Mouse (Mus musculus): ENCODE results near the gene Amn. TPM values are rescaled to one million over a fixed set of nuclear protein-coding genes. Genes with fewer than 3 reads are reported as not detected.

The Amn gene
- 1 to 10 TPM in 1 of 2 experiments, under 1 TPM in 1; 0.85 to 9.9 TPM for total RNA-seq (2021)
- long read RNA-seq, experiment 1: 0 reads
- long read RNA-seq, experiment 2, transcript Amn-201 (12 exons, 1,701 nt): major isoform, 29 of 31 reads
- long read RNA-seq, experiment 2, partial matches to known transcripts: 0 of 31 reads
- long read RNA-seq, experiment 2, other reads (novel, unspliced or antisense): 2 of 31 reads

DNA sequence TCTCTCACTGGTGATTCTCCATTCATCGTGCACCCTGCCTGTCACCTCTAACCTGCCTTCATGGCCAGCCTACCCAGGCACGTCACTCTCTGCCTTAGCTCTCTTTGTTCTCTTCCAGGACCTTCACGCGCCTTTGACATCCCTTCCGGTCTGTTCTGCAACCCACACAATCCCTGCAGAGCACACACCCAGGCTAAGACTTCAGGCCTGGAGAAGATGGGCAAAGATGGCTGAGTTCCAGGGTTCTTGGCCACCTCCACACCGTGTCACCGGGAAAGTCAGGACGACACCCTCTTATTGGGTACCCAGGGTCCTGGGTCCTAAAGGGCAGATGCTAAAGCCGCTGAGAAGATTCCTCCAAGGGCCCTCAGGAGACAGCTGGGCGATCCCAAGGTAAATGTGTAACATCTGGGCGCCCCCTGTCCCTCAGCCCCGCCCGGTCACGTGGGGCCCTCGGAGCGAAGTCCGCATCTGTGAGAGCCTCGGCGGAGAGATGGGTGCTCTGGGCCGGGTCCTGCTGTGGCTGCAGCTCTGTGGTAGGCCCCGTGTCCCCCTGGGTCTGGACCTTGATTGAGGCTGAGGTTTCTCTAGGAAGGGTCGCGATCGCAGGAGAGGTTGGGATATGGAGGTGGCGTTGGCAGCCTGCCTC lies at the start of gene Amn:
Gene Amn (plus strand): TSS at position 467 of the 649 bp plus-strand sequence.
- DNase-seq (ENCODE audit: low spot score in 2 of 2): no peak

DNA sequence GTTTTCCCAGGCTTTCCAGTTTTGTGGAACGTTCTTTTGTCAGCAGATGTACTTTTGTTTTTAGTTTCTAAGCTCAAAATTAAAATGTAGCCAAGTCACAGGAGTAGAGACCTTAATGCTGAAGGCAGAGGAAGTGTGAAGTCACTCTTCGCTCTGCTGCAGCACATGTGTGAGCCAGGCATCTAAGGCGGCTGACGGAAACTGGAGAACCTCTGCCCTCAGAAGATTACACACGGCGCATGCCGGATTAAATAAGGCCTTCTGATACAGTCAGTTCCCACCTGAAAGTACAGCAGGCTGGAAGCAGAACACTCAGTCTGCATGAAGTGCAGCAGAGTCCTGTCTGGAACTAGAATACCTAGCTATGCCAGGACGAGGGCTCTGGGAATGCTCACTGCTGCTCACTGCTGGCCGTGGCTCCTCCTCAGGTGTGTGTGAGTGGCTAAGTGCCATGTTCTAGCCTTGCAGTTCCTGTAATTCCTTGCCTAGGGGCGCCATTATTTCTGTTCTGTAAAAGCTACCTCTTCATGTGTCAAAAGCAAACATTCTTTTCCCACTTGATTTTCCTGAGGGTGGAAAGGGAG lies 45.6 kb upstream of the Amn start:
- DNase-seq (ENCODE audit: low spot score in 2 of 2): no peak

DNA sequence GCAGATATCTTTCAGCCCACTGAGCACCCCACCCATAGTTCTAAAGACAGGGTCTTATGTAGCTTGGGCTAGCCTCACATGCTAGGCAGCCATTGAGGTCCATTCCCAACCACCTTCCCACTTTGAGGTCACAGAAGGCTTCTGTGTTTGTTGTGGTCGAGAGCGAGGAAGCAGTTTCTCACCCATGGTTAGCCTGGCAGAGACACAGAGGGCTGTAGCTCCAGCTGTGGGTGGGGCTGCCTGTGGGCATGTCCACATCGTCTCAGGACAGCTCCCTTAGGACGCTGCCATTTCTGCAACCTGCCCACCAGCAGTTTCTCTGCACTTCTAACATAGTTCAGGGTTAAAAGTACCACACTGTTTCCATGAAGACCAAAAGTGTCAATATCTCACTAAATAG lies 43.5 kb upstream of the Amn start:
- no peak for DNase-seq (ENCODE audit: low spot score in 2 of 2)

GRCm38 (mm10) chr12:111228488-111228887 lies 42.4 kb upstream of the Amn start:
- no peak for DNase-seq (ENCODE audit: low spot score in 2 of 2)

DNA sequence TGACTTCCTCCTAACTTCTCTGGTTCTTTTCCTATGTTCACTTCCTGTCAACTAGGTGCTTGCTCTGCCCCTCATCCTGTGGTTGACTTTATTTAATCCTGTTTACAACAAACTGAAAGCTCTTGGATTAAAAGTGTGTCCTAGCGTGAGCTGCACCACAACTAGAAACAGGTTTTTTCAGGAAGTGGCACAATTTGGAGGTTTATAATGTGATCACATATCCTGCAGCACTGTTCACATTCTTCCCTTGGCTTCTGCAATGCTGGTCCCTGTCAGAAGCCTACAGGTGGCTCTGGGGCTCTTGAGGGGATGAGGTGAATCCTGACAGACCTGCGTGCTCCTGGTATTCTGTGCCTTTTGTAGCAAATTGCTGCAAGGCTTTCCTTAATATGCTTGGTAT lies 40.1 kb upstream of the Amn start:
- DNase-seq (ENCODE audit: low spot score in 2 of 2): no peak

GRCm38 (mm10) chr12:111233798-111234197 lies 37.1 kb upstream of the Amn start:
- no peak for DNase-seq (ENCODE audit: low spot score in 2 of 2)

DNA sequence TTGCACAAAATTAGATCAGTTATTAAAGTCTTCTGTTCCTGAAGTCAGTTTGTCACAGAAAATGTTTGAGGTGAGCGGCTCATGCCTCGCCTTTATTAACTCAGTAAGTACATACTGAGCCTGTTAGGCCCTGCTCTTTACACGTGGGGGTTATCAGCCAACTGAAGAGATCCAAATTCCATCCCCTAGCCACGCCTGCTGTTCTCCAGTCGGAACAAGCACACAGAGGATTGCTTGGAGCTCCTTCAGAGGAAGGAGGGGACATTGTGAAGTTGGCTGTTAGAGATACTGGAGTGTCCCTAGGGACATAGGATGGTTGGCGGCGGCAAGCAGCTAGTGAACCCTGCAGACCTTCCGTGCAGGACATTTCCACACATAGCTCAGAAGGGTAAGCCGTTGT lies 36.5 kb upstream of the Amn start:
- DNase-seq (ENCODE audit: low spot score in 2 of 2): no peak

DNA sequence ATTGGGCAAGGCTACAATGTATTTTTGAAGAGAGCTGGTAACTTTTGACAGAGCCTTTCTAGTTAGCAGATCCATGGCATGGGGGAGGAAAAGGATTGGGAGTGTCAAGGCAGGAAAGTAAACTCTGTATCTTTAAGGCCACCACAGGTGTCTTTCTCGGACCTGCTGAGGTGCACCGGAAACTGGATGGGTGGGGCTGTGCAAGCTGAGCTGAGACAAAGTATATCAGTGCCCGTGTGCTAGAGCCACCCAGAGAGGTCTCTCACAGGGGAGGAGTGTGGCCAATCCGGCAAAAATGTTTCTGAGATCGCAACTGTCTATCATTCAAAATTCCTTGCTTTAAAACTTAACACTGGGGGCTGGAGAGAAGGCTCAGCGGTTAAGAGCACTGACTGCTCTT lies 35.3 kb upstream of the Amn start:
- DNase-seq (ENCODE audit: low spot score in 2 of 2): no peak

DNA sequence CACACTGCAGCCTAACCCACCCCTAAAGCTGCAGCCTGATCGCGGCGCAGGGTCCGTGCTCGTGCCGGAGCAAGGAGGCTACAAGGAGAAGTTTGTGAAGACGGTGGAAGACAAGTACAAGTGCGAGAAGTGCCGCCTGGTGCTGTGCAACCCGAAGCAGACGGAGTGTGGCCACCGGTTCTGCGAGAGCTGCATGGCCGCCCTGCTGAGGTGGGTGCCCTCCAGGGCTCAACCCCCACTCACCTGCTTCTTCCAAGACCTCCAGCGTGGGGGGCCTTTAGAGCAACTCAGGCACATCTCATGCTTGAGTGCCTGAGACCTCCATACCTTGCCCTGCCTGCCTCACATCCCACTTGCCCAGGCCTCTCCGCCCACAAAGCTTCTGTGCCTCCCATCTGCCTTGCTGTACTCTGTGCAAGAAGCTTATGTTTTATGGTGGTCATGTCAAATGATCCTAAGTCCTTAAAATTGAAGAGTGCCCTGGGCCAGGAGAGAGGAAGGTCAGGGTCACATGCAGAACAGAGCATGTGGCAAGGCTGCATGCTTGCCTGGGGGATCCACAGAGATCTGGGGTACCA lies 33.2 kb upstream of the Amn start:
- DNase-seq (ENCODE audit: low spot score in 2 of 2): no peak

DNA sequence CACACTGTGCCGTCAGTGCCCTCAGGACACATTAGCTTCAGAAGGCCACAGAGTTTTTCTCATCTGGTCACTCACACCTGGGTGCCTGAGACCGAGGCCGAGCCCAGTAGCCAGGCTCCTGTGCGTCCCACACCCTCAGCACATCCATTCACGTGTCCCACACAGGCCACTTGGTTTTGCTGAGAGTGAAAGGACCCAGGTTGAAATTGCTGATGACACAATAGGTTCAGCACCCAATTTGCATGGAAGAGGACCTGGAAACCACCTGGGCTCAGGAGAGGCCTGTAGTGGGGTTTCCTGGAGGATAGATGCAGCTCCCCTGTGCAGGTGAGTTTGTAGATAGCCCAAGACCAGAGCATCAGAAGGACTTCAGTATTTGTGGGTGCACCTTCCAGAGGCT lies 32.5 kb upstream of the Amn start:
- no peak for DNase-seq (ENCODE audit: low spot score in 2 of 2)

GRCm38 (mm10) chr12:111238778-111239177 lies 32.1 kb upstream of the Amn start:
- no peak for DNase-seq (ENCODE audit: low spot score in 2 of 2)

DNA sequence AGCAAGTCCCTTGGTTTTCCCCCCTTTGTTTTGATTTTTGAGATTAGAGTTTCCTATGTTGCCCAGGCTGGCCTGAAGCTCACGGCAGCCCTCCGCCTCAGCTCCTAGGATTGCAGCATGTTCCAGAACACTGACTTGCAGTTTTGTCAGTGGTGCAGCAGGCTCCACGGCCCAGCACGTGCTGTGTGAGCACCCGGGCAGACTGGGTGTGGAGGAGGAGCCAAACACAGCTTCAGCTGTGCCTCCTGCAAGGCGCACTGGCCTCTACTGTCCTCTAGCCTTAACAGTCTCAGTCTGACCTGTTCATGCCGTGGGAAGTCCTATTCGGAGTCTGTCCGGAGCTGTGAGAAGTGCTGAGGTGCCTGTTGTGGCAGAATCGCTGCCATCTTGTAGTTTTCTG lies 31.0 kb upstream of the Amn start:
- no peak for DNase-seq (ENCODE audit: low spot score in 2 of 2)

- no peak for DNase-seq (ENCODE audit: low spot score in 2 of 2)
Observed at GRCm38 (mm10) chr12:111241916-111242315, 29.0 kb upstream of the Amn start.

DNA sequence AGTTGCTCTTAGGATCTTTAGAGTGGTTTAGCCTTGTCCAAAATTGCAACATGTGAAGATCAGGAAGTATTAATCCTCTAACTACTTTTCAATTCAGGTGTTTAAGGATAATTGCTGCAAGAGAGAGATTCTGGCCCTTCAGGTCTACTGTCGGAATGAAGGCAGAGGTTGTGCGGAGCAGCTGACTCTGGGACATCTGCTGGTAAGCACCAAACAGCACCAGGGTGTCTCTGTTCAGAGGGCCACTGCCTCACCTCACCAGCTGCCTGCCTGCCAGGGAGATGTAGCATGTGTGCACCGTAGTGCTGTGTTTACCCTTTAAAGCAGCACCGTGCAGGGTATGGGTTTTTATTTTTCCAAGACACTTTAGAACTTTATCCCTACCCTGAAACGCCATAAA lies 28.5 kb upstream of the Amn start:
- DNase-seq (ENCODE audit: low spot score in 2 of 2): no peak

- DNase-seq (ENCODE audit: low spot score in 2 of 2): no peak
Observed at GRCm38 (mm10) chr12:111243733-111244132, 27.2 kb upstream of the Amn start.

- no peak for DNase-seq (ENCODE audit: low spot score in 2 of 2)
Observed at GRCm38 (mm10) chr12:111245070-111245469, 25.8 kb upstream of the Amn start.

DNA sequence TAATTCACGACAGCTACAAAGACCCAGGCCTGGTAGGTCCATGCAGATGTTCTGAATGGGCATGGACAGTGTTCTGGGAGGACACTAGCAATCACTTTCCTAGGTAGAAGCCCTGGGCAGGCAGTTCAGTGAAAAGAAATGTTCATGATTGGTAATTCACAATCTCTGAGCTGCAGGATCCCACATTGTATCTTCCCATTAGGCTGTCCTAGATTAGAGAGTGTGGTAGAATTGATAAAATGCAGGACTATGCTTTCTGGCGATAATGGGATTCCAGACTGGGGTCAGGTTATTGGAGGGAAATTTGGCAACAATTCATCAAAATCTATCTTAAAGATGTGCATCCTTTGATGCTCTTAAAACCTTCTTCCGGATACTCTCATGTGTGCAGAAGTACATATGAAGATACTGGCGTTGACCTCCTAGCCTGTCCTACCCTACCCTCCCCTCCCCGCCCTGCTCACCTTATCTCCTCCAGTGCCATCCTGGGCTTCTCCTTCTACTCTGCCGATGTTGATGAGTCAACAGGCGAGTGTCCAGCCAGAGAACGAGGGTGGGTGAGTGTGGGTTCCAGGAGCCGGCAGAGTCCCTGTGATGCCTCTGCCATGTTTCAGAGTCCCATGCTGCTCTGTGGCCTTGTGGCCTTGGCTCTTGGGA lies 24.0 kb upstream of the Amn start:
- DNase-seq (ENCODE audit: low spot score in 2 of 2): no peak

DNA sequence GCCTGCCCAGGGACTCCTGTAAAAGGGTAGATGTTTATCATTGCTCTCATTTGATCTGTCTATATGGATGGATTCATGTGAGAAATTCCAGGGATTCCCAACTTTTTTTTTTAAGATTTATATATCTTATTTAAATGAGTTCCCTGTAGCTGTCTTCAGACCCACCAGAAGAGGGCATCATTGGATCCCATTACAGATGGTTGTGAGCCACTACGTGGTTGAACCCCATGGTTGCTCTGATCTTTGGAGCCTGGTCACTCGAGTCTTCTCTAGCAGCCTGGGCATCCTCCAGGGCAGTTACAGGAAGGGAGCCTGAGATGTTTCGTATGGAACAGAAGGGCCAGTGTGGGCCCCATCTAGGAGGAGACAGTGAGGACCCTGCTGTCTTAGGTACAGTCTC lies 21.8 kb upstream of the Amn start:
- no peak for DNase-seq (ENCODE audit: low spot score in 2 of 2)

DNA sequence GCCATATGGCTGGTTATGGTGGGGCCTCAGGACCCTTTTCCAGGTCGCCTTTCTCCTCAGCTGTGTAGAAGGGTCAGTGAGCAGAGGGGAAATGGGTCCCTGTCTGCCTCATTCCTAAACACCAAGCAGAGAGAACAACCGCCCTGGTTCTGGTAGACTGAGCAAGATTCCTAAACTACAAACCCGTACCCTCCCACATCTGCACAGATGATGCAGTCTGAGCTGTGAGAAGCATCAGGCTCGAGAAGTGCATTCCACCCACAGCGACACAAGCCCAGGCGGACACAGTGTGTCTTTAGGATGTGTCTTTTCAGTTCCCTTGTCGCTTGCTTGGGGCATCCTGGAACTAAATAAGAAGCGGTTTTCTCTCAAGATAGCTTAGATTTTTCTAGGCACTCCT lies 20.8 kb upstream of the Amn start:
- no peak for DNase-seq (ENCODE audit: low spot score in 2 of 2)

GRCm38 (mm10) chr12:111251227-111251626 lies 19.7 kb upstream of the Amn start:
- DNase-seq (ENCODE audit: low spot score in 2 of 2): no peak

GRCm38 (mm10) chr12:111263650-111264049 lies 7.2 kb upstream of the Amn start:
- DNase-seq (ENCODE audit: low spot score in 2 of 2): no peak

DNA sequence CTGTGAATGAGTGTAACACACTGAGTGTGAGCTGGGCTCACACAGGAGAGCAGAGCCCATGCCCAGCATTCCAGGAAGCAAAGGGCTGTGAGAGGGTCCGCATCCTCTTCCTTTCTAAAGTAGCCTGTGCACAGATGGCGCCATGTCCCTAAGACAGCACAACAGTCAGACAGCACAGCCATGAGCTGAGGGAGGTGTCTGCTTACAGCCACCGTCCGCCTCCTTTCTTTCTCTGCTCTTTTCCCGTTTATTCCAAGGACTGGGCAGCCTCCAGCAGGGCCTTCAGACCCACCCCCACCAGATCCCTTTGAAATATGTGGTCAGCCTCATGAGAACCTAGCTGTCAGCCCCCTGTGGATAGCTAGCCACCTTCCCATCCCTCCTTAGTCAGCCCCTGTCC lies 5.7 kb upstream of the Amn start:
- no peak for DNase-seq (ENCODE audit: low spot score in 2 of 2)

Data from adrenal gland, postnatal 4 days (tissue).